Mouse (Mus musculus) testis, postnatal 14 days (tissue): ENCODE data around the gene Adamtsl3.

Source experiments
- DNase-seq: peaks from one replicate; pipeline ENCODE4 v3.0.0; 2021; ENCODE audit warnings: low spot score

Adamtsl3 gene

DNA sequence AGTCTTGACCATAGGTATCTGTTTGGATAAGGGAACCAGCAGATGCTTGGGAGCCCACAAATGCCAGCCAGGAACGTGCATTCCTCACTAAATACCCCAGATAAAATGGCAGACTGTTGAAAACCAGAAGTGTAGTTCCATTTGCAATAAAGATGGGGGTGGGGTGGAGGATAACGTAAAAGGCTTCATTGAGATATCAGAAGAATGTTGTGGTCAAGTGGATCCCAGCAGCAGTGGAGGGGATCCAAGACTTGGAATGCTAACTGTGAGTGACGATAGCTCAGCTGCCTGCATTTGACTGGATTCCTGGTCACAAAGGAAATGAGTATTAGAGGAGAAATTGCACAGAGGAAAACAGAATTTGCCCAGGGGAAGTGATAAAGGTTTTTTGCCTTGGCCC, 87.1 kb downstream of the Adamtsl3 start:
- DNase-seq: no peak

DNA sequence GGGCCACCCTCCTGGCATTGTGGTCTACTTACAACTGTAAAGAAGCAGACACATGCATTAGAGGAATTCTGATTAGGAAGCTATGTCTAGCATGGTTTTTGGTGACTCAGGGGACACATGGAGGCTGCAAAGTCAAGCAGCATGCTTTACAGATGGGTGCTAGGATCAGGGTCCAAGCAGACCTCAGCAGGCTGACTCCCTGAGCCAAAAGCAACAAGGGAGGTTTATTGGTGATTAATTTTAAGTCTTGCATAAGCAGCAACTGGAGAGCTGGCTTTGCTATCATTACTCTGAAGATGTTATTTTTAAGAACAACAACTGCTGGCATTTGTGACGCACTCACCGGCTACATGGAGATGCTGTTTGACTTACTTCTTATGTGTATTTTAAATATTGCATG, 88.1 kb downstream of the Adamtsl3 start:
- DNase-seq: no peak

DNA sequence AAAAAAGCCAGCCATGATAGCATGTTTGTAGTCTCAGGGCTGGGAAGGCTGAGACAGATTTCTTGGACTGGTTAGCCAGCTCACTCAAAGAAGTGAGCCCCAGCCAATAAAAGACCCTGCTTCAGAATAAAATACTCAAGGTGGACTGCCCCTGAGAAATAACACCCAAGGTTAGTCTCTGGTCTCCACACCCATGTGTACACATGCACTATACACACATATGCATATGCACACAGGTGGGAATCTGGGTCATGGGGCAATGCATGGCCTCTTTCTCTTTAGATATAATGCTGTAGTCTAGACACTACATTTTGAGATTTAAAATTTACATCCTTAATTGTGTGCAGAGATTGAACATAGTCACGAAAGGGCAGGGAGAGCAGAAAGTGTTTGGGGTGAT, 88.8 kb downstream of the Adamtsl3 start:
- DNase-seq: no peak

DNA sequence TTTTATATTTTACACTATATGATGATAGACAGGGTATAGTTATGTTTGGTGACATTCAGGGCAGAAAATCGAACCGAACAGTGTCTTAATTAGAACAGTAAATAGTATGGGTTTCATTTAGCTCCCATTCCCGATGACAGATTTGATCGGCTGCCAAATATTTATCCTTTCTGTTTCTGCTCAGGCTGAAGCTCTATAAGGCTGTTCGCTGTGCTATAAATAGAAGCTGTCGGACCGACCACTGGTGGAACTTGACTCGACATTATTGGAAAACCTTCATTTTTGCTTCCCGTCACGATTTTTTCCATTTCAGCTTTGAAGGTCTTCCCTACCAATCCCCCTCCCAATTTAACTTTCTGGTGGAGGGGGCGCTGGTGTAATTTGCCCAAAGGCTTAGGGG, 89.9 kb downstream of the Adamtsl3 start:
- no peak for DNase-seq

DNA sequence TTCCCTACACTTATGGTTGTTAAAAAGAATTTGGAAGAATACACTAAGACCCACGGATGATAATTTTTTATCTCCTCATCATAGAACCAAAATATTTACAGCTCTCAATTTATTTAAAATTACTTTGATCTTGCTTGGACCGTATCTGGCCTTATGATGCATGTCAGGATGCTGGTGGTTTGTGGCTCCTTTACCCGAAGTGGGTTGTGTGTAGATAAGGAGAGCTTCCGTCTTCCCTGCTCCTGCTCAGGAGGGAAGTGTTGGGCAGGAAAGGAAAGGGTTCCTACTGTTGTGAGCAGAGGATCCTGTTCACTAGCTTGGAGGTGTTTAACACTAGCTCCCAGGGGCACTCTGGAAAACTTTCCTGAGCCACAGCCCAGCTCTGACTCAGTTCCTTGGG, 94.0 kb downstream of the Adamtsl3 start:
- no peak for DNase-seq

DNA sequence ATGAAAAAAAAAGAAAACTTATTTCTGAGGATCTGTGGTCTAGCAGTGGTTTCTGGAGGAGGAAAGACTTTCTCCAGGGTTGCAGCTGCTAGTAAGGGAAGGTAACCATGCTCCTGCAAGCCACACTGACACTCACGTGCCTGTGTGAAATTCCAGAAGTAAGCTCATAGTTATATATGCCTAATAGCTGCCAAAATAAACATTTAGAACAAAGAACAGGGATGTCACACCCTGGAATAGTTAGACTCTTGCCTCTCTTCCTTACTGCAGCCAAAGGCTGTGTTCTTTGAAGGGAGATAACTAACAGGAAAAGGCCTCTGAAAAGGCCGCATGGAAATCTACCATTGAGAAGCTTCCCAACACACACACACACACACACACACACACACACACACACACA, 96.1 kb downstream of the Adamtsl3 start:
- DNase-seq: no peak

DNA sequence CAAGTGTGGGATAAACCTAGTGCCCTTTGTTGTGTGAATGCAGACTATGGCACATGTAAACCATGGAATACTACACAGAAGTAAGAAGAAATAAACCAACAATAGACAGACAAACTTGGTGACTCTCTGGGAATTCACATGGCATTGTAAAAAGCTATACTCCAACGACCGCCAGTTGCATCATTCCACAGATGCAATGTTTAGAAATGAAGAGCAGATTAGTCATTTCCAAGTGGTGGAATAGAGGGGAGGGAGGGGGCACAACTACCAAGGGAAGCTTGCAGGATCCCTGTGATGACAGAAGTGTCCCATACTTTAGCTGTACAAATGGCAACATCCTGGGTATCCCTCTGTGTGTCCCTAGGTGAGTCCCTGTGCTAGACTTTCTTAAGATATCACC, 97.7 kb downstream of the Adamtsl3 start:
- DNase-seq: no peak

DNA sequence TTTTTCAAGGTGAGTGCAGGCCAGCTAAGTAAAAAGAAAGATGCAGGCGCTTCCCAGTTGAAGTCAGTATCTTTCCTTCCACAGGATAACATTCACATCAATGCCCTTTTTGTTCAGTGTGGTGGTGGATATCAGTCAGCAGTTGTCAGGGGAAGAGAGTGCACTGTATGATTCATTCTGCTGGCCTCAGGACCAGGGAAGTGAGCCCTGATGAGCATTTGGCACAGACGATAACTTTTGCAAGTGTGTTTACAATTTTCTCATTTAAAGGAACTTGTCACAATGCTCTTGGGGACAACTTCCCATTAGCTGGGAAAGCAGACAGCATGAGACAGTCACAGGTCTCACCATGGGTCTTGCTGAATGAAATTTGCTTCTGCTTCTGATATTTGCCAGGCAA, 122.9 kb downstream of the Adamtsl3 start:
- DNase-seq: peak; percentile 7

DNA sequence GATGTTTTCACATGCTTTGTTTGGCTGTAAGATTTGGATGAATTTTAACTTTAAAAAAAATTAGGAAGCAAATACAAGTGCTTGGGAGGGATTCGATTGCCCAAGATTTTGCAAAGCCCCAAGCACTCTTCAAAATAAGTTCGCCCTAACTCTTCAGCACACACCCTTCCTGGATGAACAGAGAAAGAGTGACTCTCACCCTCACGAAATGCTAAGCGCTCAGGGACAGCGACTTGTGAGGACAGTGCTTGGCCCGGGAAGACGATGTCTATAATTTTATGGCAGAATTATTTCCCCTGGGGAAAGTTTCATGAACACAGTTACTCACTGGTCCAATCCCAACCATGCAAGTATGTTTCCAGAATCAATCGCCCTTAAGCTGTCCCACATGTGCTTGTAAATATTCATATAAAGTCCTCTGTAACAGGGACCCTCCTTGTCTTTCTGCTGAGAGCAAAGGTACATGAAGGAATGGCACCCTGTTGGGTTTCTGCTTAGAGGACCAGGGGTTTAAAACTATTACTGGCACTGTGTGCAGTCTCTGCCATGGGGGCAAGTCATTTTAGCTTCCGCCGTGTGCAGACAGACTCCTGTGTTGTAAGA, 127.5 kb downstream of the Adamtsl3 start:
- DNase-seq: no peak

DNA sequence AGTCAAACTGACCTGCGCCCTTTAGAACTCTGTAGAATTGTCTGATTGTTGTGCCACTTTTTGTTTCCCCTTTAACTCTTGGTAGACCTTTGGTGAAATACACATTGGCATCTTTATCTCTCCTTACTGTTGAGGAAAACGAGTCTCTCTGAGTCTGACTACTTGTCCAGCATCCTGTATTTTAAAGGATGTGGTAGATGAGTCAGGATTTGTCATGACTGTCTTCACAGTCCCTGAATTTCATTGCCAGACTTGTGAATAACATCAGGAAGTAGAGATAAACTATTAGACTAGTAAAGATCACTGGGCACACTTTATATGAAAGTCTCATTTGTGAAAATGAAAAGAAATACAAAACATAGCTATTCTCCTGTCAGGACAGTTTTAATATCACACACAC, 128.9 kb downstream of the Adamtsl3 start:
- DNase-seq: no peak

DNA sequence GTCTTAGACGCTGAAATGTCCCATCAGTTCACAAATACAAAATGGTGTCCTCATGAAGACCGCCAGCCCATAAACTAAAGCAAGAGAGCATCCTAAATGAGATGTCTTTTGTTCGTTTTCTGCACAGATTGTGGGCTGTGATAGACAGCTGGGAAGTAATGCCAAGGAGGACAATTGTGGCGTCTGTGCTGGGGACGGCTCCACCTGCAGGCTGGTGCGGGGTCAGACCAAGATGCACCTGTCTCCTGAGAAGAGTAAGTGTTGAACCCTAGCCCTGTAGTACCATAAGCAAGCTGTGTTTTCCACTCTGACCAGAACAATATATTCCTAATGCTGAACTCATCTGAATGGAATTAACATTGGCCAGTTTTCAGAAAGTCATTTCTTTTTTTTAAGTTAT, 129.9 kb downstream of the Adamtsl3 start:
- no peak for DNase-seq

DNA sequence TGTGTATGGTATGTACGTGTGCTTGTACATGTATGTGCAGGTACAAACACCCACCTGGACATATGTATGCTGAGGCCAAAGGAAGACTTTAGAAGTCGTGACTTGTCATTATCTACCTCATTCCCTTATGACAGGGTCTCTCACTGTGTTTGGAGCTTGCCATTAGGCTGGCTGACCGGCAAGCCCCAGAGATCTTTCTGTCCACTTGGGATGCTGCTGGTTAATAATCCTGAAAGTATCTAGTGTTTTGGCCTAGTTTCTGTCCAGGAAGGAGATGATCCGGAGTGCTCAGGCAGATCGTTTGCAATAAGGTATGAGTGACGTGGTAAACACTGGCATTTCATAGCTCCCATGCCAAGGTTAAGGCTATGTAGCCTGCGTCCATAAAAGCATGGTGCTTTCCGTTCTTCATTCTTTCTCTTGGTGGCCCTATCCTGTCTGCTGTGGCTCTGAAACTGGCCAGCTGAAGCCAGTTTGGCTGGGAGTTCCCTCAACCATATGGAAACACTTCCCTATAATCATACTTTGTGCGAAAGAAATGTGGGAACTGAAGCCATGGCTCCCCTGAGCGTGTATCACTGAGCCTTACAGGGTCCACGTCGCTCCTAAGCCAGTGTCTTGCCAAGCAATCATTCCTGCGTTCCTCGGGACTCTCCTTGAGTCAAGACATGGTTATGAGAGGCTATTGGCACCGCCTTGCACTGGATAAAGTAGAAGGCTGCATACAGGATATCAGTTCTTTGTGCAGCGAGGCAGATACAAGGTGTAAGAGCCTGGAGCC, 141.1 kb downstream of the Adamtsl3 start:
- DNase-seq: no peak

DNA sequence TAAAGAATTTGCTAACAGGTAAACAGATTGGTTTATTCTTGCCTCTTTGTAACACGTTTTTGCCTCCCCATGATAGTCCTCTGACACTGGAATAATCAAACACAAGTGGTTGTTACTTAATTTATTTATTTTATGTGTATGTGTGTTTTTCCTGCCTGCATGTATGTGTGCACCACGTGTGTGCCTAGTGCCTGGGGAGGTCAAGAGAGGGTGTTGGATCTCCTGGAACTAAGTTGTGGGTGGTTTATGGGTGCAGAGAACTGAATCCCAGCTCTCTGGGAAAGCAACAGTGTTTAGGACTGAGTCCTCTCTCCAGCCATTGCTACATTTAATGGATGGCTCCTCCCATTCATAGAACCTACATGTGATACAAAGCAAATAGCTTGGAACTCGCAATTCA, 143.0 kb downstream of the Adamtsl3 start:
- no peak for DNase-seq

DNA sequence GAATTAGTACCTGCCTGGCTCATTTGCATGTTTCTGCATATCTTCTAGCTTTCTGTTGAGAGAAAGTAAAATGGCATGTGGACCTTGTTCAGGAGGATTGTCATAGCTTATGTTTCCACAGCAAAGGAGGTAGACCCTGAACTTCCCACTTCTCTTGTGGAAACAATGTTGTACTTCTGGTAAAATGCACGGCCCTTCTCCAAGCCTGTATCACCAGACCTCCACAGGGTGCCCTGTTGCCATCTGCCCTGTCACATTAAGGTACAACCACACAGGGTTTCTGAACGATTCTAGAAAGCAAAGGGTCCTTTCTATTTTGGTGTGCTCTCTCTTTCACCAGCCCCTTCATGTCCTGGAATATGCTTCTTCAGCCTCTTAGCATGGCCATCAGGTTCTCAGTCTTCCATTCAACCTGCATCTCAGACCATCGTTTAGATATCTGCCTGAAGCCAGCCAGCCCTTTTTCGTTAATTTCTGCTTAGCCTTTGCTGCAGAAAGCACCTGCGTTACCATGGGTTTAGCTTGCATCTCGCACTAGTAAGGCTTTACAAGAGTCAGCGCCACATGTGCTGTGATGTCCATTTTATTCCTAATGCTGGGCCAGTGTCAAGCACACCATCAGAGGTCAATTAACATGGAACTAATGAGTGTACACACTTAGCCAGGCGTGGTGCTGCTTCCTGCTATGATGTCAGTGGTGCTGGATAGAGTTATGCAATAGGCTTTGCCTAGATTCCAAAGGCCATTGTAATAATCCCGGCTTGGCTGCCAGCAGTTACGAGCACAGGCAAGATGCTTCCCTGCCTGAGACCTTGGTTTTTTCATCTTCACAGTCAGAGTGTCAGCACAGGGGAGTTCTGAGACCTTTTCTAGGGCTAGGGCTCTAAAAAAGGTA, 143.6 kb downstream of the Adamtsl3 start:
- no peak for DNase-seq

DNA sequence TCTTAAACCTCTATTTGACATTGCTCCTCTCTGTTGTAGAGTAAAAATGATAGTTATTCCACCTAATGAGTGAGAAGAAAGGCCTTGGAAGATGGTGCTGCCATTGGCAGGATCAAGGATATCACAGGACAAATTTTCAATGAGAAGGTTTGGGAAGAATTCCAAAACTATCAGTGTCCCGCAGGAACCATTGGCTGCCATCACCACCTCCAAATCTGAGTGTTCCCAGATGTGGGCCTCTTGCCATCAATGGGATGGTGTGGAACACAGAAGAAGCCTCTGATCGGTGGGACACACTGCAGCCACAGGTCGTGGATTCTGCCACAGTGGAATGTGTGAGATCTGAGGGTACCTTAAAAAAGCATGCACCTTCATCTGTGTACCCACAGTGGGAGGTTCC, 147.9 kb downstream of the Adamtsl3 start:
- DNase-seq: no peak

DNA sequence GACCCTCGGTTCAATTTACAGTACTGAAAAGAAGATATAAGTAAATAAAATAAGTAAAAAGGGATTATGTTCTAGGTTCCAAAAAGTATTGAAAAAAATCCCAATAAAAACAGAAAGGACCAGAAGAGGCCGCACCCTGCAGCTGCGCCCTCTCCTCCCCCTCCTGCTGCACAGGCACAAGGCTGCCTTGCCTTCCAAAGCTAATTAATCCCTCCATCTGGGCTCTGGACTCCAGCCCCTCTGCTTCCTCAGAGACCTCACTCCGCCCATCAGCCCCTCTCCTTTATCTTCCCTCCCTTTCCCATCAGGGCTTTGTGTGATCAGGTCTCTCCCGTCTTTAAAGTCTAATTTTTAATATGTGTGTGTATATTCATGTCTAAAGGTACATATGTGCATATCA, 149.3 kb downstream of the Adamtsl3 start:
- no peak for DNase-seq

DNA sequence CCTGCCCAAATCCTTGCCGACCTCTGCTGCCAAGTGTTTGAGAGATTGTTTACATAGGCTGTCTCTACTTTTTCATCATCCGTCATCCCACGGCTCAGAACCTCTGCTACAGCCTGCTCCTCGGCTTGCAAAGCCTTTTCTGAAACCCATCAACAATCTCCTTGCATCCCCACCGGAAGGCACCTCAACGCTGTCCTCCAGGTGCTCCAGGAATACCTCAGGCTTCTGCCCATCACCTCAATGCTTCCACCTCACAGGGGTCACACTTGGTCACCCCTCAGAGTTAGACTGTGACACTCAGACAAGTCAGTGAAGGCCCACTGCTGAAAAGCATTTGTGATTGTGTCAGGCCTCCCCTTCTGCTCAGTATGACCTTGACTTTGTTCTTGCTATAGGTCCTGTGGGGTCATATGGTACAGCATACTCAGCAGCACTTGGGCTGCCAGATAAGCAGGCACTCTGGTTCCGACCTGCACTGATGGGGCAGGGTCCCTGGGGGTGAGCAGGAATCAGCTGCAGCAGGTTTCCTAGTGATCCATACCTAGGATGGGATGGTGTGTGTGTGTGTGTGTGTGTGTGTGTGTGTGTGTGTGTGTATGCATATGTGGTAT, 150.0 kb downstream of the Adamtsl3 start:
- no peak for DNase-seq

DNA sequence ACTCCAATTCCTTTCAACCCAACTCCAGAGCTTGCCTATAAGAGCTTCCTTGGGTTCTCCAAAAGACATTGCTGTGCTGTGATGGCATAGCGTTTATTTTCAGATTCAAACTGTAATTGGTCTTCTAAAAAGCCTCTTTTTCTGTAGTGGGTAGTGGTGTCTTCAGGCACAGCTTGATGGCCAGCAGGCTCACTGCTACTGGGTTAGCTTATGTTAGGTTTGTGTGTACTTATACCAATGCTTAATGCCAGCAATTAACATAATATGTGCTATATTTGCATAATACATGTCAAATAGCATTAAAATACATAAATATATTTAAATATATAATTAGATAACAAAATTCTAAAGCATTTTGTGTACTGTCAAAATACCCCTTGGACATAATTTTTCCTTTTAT, 155.5 kb downstream of the Adamtsl3 start:
- no peak for DNase-seq

DNA sequence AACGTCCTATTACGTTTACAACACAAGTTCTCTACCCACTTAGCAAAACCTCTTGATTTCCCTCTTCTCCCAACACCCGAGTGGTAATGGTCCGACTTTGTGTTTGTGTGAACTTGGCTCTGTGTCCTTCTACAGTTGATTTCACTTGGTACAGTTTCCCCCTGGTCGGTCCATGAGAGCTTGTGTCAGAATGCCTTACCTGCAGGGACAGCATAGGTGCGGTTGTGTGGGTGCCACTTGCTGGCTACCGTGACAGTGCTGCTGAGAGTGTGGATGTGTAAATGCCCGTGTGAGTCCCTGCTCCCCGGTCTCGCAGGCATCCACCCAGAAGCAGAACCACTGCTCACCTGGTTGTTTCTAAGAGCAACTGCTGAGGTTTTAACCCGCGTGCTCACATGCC, 157.4 kb downstream of the Adamtsl3 start:
- no peak for DNase-seq

DNA sequence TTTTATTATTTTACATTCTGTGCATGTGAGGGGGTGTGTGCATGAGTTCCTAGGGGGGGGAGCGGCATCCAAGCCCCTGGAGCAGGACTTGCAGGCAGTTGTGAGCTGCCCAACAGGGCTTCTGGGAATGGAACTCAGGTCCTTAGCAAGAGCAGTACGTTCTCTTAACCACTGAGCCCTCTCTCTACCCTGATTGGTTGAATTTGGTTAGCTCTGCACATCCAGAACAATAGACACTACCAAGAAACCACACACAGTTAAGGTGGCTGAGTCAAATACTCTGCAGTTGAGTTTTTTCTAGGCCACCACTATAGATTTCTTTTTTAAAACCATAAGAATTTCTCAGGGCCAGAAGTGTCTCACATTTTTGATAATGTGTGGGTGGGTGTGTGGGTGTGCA, 158.7 kb downstream of the Adamtsl3 start:
- DNase-seq: no peak

DNA sequence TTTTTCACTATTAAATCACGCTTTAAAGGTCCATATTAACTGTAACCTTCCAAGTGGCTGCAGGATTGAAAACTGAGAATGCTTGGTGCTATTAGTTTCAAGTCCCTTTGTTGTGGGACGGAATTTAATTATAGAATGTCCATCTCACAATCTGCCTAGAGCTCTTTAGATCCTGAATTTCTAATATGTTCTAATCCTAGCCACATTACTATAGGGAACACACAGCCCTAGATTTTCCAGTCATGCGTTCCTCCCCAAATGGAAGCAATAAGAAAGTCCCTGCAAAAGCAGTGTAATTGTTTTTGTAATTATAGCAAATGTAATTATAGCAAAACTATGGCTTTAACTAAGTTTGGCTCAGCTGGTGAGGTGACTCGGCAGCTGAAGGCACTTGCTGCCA, 161.6 kb downstream of the Adamtsl3 start:
- DNase-seq: no peak

DNA sequence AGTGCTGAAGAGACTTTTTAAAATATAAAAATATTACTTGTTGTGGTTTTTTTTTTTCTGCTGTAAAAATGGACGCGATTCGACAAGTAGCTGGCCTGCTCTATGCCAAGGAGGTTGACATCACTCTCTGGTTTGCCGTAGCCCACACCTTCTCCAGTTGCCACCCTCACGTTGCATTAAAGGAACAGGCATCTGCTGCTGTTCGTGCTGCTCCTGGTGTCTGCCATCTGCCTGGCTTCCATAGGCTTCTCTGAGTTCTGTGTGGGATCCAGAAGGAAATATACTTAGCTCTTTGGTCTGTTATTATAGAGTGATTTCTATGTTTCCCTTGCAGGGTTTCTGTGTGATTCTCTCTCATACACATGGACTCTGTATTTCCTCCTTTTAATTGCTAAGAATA, 165.8 kb downstream of the Adamtsl3 start:
- DNase-seq: no peak

DNA sequence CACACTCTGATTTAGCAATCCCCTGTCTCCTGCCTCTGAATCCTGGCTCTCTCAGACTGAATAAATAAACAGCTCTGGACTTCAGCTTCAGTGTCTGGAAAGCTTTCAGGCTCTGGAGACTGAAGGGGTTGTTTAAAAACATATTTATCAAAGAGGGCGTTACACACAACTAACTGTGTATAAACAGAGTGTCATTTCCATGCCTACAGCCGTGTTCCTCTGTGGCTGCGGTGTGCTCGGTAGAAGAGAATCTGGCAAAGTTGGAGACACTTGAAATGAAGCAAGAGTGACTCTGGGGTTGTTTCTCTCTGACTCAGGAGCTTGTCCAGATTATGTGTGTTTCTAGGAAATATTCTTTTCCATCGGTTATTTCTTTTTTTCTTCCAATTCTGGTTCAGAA, 167.0 kb downstream of the Adamtsl3 start:
- no peak for DNase-seq
